Mouse (Mus musculus): Measurements from ENCODE around the gene Cacfd1. TPM values are rescaled to one million over a fixed set of nuclear protein-coding genes. Genes with fewer than 3 reads are reported as not detected.

Gene Cacfd1
- polyA plus RNA-seq (2021): 47.6 TPM

GRCm38 (mm10) chr2:27009714-27010244, at the start of gene Cacfd1:
TSS of gene Cacfd1 (plus strand) at chr2:27009926.
- in situ Hi-C loops (cut with MboI; ENCODE audit: low pct_unique_long_range_greater_than_20kb): loop anchor here (5.0 kb wide), 1 partner anchor 367 kb away; no protein-coding TSS in a partner anchor
- ChIA-PET POLR2A (interaction anchor here (0.6 to 1.0 kb wide), 2 partner anchors 30 to 51 kb away, joined by 3 read pairs; no protein-coding TSS in a partner anchor), CTCF (interaction anchor here (1.0 to 2.4 kb wide), 3 partner anchors 8 to 363 kb away, joined by 3 to 9 read pairs (median 8); no protein-coding TSS in a partner anchor)
- no peaks in the 10 kb centered on the region for H3K27me3 ChIP-seq
- TF ChIP-seq CTCF (IDR thresholded peaks at IDR 0.05): no peak
- ATAC-seq (peak; percentile 71), DNase-seq (ENCODE audit: low read depth, low spot score) (peak; percentile 17)

- DNase-seq (ENCODE audit: low read depth, low spot score): no peak
- ATAC-seq: no peak
- POLR2A ChIA-PET: no interaction called here
- in situ Hi-C loops (cut with MboI; ENCODE audit: low pct_unique_long_range_greater_than_20kb): no loop called here
- peak; percentile 72 for TF ChIP-seq CTCF (IDR thresholded peaks at IDR 0.05)
- CTCF ChIA-PET: no interaction called here
- H3K27me3 ChIP-seq: no peaks in the 10 kb centered on the region
Observed at GRCm38 (mm10) chr2:26960756-26961155, 49.0 kb upstream of the Cacfd1 start.

GRCm38 (mm10) chr2:26963923-26964723, 45.6 kb upstream of the Cacfd1 start, which contains the start of gene Rexo4:
TSS of gene Rexo4 (minus strand) at chr2:26964386.
- in situ Hi-C loops (cut with MboI; ENCODE audit: low pct_unique_long_range_greater_than_20kb): no loop called here
- CTCF ChIA-PET: no interaction called here
- DNase-seq (ENCODE audit: low read depth, low spot score) (peak; percentile 85), ATAC-seq (peak; percentile 62)
- POLR2A ChIA-PET: interaction anchor here (0.9 to 1.3 kb wide), 2 partner anchors 12 to 32 kb away, joined by 3 to 4 read pairs; no protein-coding TSS in a partner anchor
- H3K27me3 ChIP-seq: no peaks in the 10 kb centered on the region
- no peak for TF ChIP-seq CTCF (IDR thresholded peaks at IDR 0.05)

GRCm38 (mm10) chr2:26964724-26965370, 44.9 kb upstream of the Cacfd1 start:
- no peak for ATAC-seq
- POLR2A ChIA-PET: no interaction called here
- in situ Hi-C loops (cut with MboI; ENCODE audit: low pct_unique_long_range_greater_than_20kb): no loop called here
- peaks cover under 1% of the 10 kb centered on the region for H3K27me3 ChIP-seq
- CTCF ChIA-PET: no interaction called here
- no peak for DNase-seq (ENCODE audit: low read depth, low spot score)
- TF ChIP-seq CTCF (IDR thresholded peaks at IDR 0.05): no peak

GRCm38 (mm10) chr2:26967262-26967661, 42.5 kb upstream of the Cacfd1 start:
- ATAC-seq: no peak
- peaks cover 18% of the 10 kb centered on the region for H3K27me3 ChIP-seq
- no peak for TF ChIP-seq CTCF (IDR thresholded peaks at IDR 0.05)
- ChIA-PET CTCF (no interaction called here), POLR2A (no interaction called here)
- no peak for DNase-seq (ENCODE audit: low read depth, low spot score)
- in situ Hi-C loops (cut with MboI; ENCODE audit: low pct_unique_long_range_greater_than_20kb): no loop called here

- ATAC-seq: no peak
- in situ Hi-C loops (cut with MboI; ENCODE audit: low pct_unique_long_range_greater_than_20kb): no loop called here
- POLR2A ChIA-PET: interaction anchor here (1.3 kb wide), 1 partner anchor 15 kb away, joined by 3 read pairs; no protein-coding TSS in a partner anchor
- no peak for TF ChIP-seq CTCF (IDR thresholded peaks at IDR 0.05)
- no peak for DNase-seq (ENCODE audit: low read depth, low spot score)
- CTCF ChIA-PET: no interaction called here
- H3K27me3 ChIP-seq: peaks cover 52% of the 10 kb centered on the region
Observed at GRCm38 (mm10) chr2:26973116-26973515, 36.6 kb upstream of the Cacfd1 start, which contains the start of gene Adamts13. TSS of gene Adamts13 (plus strand) at chr2:26973416.

- POLR2A ChIA-PET: interaction anchor here (0.6 to 1.3 kb wide), 2 partner anchors 16 to 64 kb away, joined by 3 to 5 read pairs; no protein-coding TSS in a partner anchor
- CTCF ChIA-PET: interaction anchor here (1.0 kb wide), 1 partner anchor 44 kb away, joined by 3 read pairs; no protein-coding TSS in a partner anchor
- H3K27me3 ChIP-seq: peaks cover 59% of the 10 kb centered on the region
- in situ Hi-C loops (cut with MboI; ENCODE audit: low pct_unique_long_range_greater_than_20kb): no loop called here
- ATAC-seq (no peak), DNase-seq (ENCODE audit: low read depth, low spot score) (no peak)
- no peak for TF ChIP-seq CTCF (IDR thresholded peaks at IDR 0.05)
Observed at GRCm38 (mm10) chr2:26973960-26974359, 35.8 kb upstream of the Cacfd1 start.

GRCm38 (mm10) chr2:26980361-26980760, 29.4 kb upstream of the Cacfd1 start:
- ChIA-PET POLR2A (no interaction called here), CTCF (interaction anchor here (1.3 kb wide), 1 partner anchor 37 kb away, joined by 3 read pairs; no protein-coding TSS in a partner anchor)
- in situ Hi-C loops (cut with MboI; ENCODE audit: low pct_unique_long_range_greater_than_20kb): no loop called here
- no peak for DNase-seq (ENCODE audit: low read depth, low spot score)
- ATAC-seq: no peak
- no peak for TF ChIP-seq CTCF (IDR thresholded peaks at IDR 0.05)
- peaks cover 36% of the 10 kb centered on the region for H3K27me3 ChIP-seq

GRCm38 (mm10) chr2:26984179-26984578, 25.5 kb upstream of the Cacfd1 start:
- TF ChIP-seq CTCF (IDR thresholded peaks at IDR 0.05): no peak
- ATAC-seq (no peak), DNase-seq (ENCODE audit: low read depth, low spot score) (no peak)
- ChIA-PET POLR2A (interaction anchor here (0.7 kb wide), 1 partner anchor 267 kb away, joined by 4 read pairs; no protein-coding TSS in a partner anchor), CTCF (no interaction called here)
- peaks cover 19% of the 10 kb centered on the region for H3K27me3 ChIP-seq
- in situ Hi-C loops (cut with MboI; ENCODE audit: low pct_unique_long_range_greater_than_20kb): no loop called here

GRCm38 (mm10) chr2:26984640-26985039, 25.1 kb upstream of the Cacfd1 start:
- H3K27me3 ChIP-seq: peaks cover 23% of the 10 kb centered on the region
- ChIA-PET CTCF (no interaction called here), POLR2A (no interaction called here)
- in situ Hi-C loops (cut with MboI; ENCODE audit: low pct_unique_long_range_greater_than_20kb): no loop called here
- ATAC-seq: no peak
- TF ChIP-seq CTCF (IDR thresholded peaks at IDR 0.05): no peak
- DNase-seq (ENCODE audit: low read depth, low spot score): no peak

All from Patski (cell line).